Comparison of ENCODE assay signal across 11 mouse cellular contexts in genomic region chr16:91846089-91846741, GRCm38 (mm10).
A peak's percentile ranks its signal among the peaks of the same experiment; 100 is the strongest.
DNase-seq lines count a peak whose midpoint lies in the region; ATAC-seq and TF ChIP-seq lines count a peak whose summit lies in the region.
"Had no signal": no experiment of that assay in that cellular context is flagged by ENCODE, and none has a peak within 500 bp of the region (broad histone marks: within the 10 kb centered on the region; RNA-seq: fewer than 3 reads in every experiment).

No protein-coding gene starts in this region.

- ATAC-seq in forebrain, embryonic 13.5 days: 0 out of 2 replicates have a peak, but pooled peaks have one; percentile 30
- no peak for ATAC-seq in forebrain, embryonic 16.5 days
- ATAC-seq: activated CD4-positive, CD25-positive, alpha-beta regulatory T cell, adult 4 months had no signal

- no peaks in the 10 kb centered on the region for H3K4me1 ChIP-seq in forebrain, embryonic 13.5 days
- H3K4me1 ChIP-seq in forebrain, embryonic 16.5 days (replicated peaks; ENCODE audit: control insufficient read depth, insufficient read depth, low read length): no peaks in the 10 kb centered on the region; the same call in 1 of the 2 replicates
- H3K4me1 ChIP-seq in lung, adult 2 months (ENCODE audit: control insufficient read depth, insufficient read depth, low read length): peaks cover 7% of the 10 kb centered on the region; the same call in 1 of the 2 replicates

- no peak overlapping the region for H3K4me2 ChIP-seq in forebrain, embryonic 13.5 days
- H3K4me2 ChIP-seq in forebrain, embryonic 16.5 days (ENCODE audit: low read length): no peak overlapping the region

- H3K27ac ChIP-seq in forebrain, embryonic 13.5 days: no peak overlapping the region
- H3K27ac ChIP-seq in forebrain, embryonic 16.5 days (ENCODE audit: low read length): no peak overlapping the region

- no peaks in the 10 kb centered on the region for H3K9me3 ChIP-seq in forebrain, embryonic 13.5 days (replicated peaks)
- H3K9me3 ChIP-seq in forebrain, embryonic 16.5 days (ENCODE audit: control insufficient read depth, low read length): no peaks in the 10 kb centered on the region
- H3K9me3 ChIP-seq: megakaryocyte, embryonic 14.5 days had no signal

- peaks cover 79% of the 10 kb centered on the region for H3K36me3 ChIP-seq in forebrain, embryonic 13.5 days (ENCODE audit: poor library complexity, severe bottlenecking)
- peaks cover 24% of the 10 kb centered on the region for H3K36me3 ChIP-seq in forebrain, embryonic 16.5 days (ENCODE audit: control insufficient read depth, insufficient read depth)

- TF ChIP-seq CTCF in lung, adult 2 months (IDR thresholded peaks at IDR 0.05; ENCODE audit: insufficient read depth, low read length): no peak

- H3K9ac ChIP-seq in forebrain, embryonic 13.5 days: no peak overlapping the region
- H3K9ac ChIP-seq in forebrain, embryonic 16.5 days (replicated peaks; ENCODE audit: low read depth, low read length): no peak overlapping the region

- 32% methylated on average over 10 of the region's 10 CpGs for WGBS in forebrain, embryonic 13.5 days
- WGBS in forebrain, embryonic 16.5 days: 32% methylated on average over 10 of the region's 10 CpGs
- WGBS in lung, adult 2 months: 47% methylated on average over 10 of the region's 10 CpGs

- no peaks in the 10 kb centered on the region for H3K27me3 ChIP-seq in forebrain, embryonic 13.5 days
- H3K27me3 ChIP-seq in forebrain, embryonic 16.5 days (replicated peaks; ENCODE audit: control insufficient read depth, insufficient read depth, low read length): no peaks in the 10 kb centered on the region

- no peak overlapping the region for H3K4me3 ChIP-seq in forebrain, embryonic 13.5 days
- no peak overlapping the region for H3K4me3 ChIP-seq in forebrain, embryonic 16.5 days (replicated peaks; ENCODE audit: low read length)
- no peak overlapping the region for H3K4me3 ChIP-seq in lung, adult 2 months (replicated peaks; ENCODE audit: extremely low read depth, low read depth, low read length)
- H3K4me3 ChIP-seq: megakaryocyte, embryonic 14.5 days had no signal

- peak; percentile 11 for DNase-seq in NIH3T3 (ENCODE audit: low read depth)
- DNase-seq in forelimb bud, embryonic 11.5 days (ENCODE audit: low read depth, low spot score): peak; percentile 78
- peak; percentile 49 for DNase-seq in lung, adult 2 months
- no peak for DNase-seq in adrenal gland, postnatal 25 days
- no peak for DNase-seq in thymus, postnatal 25 days
- DNase-seq in layer of hippocampus, postnatal 10 days (ENCODE audit: low spot score in 2 of 2): no peak
- DNase-seq: B cell, adult 2 months had no signal

- TF ChIP-seq POLR2A in lung, adult 2 months (IDR thresholded peaks at IDR 0.05; ENCODE audit: borderline replicate concordance, extremely low read depth, low read depth, low read length): no peak

Comparison
In these comparisons a context has a peak if more than half of its experiments do, and no peak if none do; other contexts are left out.
1. DNase-seq: peak in NIH3T3 (single experiment), forelimb bud, embryonic 11.5 days (single experiment) and lung, adult 2 months (single experiment); none in adrenal gland, postnatal 25 days (single experiment), thymus, postnatal 25 days (single experiment) and layer of hippocampus, postnatal 10 days (0 of 2).